Mouse (Mus musculus) CH12.LX (cell line): ENCODE measurements around the gene Fa2h. TPM values are rescaled to one million over a fixed set of nuclear protein-coding genes. Genes with fewer than 3 reads are reported as not detected.

Experiments
- DNase-seq: peaks from one replicate; pipeline ENCODE4 v3.0.0-alpha.2; 2013; ENCODE audit errors: extremely low read depth
- H3K27ac ChIP-seq: 2 replicates; pipeline ENCODE4 v1.5.1; 2012; ENCODE audit warnings: low read depth, mild to moderate bottlenecking, control low read depth, moderate library complexity; ENCODE audit not compliant: insufficient read depth
- H3K27me3 ChIP-seq: replicated peaks from 2 replicates; pipeline ENCODE3; 2012; ENCODE audit warnings: inconsistent platforms
- H3K36me3 ChIP-seq, 2 experiments: replicated peaks in 1 of 2; 2 replicates each; pipeline versions ENCODE3 to v1.6.1; 2012; ENCODE audit warnings: inconsistent platforms in 1 of 2, low read length in 1 of 2, mild to moderate bottlenecking in 1 of 2, mixed read lengths in 1 of 2, moderate library complexity in 1 of 2; ENCODE audit not compliant: control insufficient read depth in 1 of 2, insufficient read depth in 1 of 2
- H3K4me1 ChIP-seq, 2 experiments: 2 replicates each; pipeline ENCODE4 v1.6.1; 2012; ENCODE audit warnings: inconsistent platforms in 1 of 2, moderate library complexity in 1 of 2; ENCODE audit not compliant: insufficient read depth in 2 of 2, control insufficient read depth in 1 of 2
- H3K4me2 ChIP-seq: 2 replicates; pipeline ENCODE4 v1.6.1; 2012; ENCODE audit warnings: low read depth, mild to moderate bottlenecking, control low read depth; ENCODE audit not compliant: poor library complexity, insufficient read depth, severe bottlenecking
- H3K4me3 ChIP-seq, 3 experiments: fragments of 150-350 bp in 1 of 3; sonication (generic) in 1 of 3; replicated peaks in 1 of 3; 2 replicates each; pipeline versions ENCODE3 to v1.5.1; 2011 to 2012; ENCODE audit warnings: low read depth in 2 of 3, low read length in 2 of 3, mild to moderate bottlenecking in 2 of 3, moderate library complexity in 2 of 3, control low read depth in 1 of 3, improper control_type of control experiment in 1 of 3, inconsistent platforms in 1 of 3, mixed read lengths in 1 of 3; ENCODE audit not compliant: poor library complexity in 1 of 3
- H3K79me2 ChIP-seq: replicated peaks from 2 replicates; pipeline ENCODE4 v1.6.1; 2012; ENCODE audit warnings: mild to moderate bottlenecking, moderate library complexity; ENCODE audit not compliant: control insufficient read depth, poor library complexity, insufficient read depth, severe bottlenecking; ENCODE audit errors: extremely low read depth
- H3K9ac ChIP-seq: 2 replicates; pipeline ENCODE4 v1.6.1; 2012; ENCODE audit warnings: low read depth, mild to moderate bottlenecking, control low read depth, moderate library complexity; ENCODE audit not compliant: insufficient read depth
- H3K9me3 ChIP-seq: replicated peaks from 2 replicates; pipeline ENCODE3; 2012; ENCODE audit warnings: low read length, inconsistent platforms, mixed read lengths
- CHD1 ChIP-seq: IDR thresholded peaks from 2 replicates; pipeline ENCODE4 v1.6.1; 2012; ENCODE audit warnings: low read depth, low read length, improper control_type of control experiment, inconsistent platforms
- CHD2 ChIP-seq: IDR thresholded peaks from 2 replicates; pipeline ENCODE4 v1.6.1; 2011; ENCODE audit warnings: low read length, improper control_type of control experiment
- CTCF ChIP-seq, 2 experiments: IDR thresholded peaks in 1 of 2; conservative IDR thresholded peaks in 1 of 2; 2 replicates each; pipeline ENCODE4 v1.5.1; 2011 to 2012; ENCODE audit warnings: low read depth in 2 of 2, low read length in 2 of 2, improper control_type of control experiment in 1 of 2, inconsistent platforms in 1 of 2, mild to moderate bottlenecking in 1 of 2, moderate library complexity in 1 of 2
- EP300 ChIP-seq: IDR thresholded peaks from 2 replicates; pipeline ENCODE4 v1.6.1; 2011; ENCODE audit warnings: low read length, improper control_type of control experiment
- ETS1 ChIP-seq: conservative IDR thresholded peaks from 2 replicates; pipeline ENCODE4 v1.6.1; 2012; ENCODE audit warnings: low read depth, mild to moderate bottlenecking, inconsistent platforms, low read length, improper control_type of control experiment, moderate library complexity
- GABPA ChIP-seq: IDR thresholded peaks from 2 replicates; pipeline ENCODE4 v1.6.1; 2012; ENCODE audit warnings: low read depth, low read length, improper control_type of control experiment, inconsistent platforms; ENCODE audit not compliant: insufficient replicate concordance
- HCFC1 ChIP-seq: IDR thresholded peaks from 2 replicates; pipeline ENCODE4 v1.6.1; 2012; ENCODE audit warnings: low read depth, mild to moderate bottlenecking, inconsistent platforms, low read length, improper control_type of control experiment
- IRF4 ChIP-seq: IDR thresholded peaks from 2 replicates; pipeline ENCODE4 v1.6.1; 2014; ENCODE audit warnings: low read depth, mild to moderate bottlenecking, inconsistent platforms, low read length, improper control_type of control experiment
- JUN ChIP-seq: IDR thresholded peaks from 2 replicates; pipeline ENCODE4 v1.6.1; 2011; ENCODE audit warnings: low read depth, mild to moderate bottlenecking, low read length, improper control_type of control experiment, moderate library complexity; ENCODE audit not compliant: insufficient read depth
- JUND ChIP-seq: conservative IDR thresholded peaks from 2 replicates; pipeline ENCODE4 v1.6.1; 2011; ENCODE audit warnings: low read depth, low read length, improper control_type of control experiment
- KAT2A ChIP-seq: IDR thresholded peaks from 2 replicates; pipeline ENCODE4 v1.6.1; 2012; ENCODE audit warnings: low read length, improper control_type of control experiment, inconsistent platforms; ENCODE audit not compliant: insufficient replicate concordance
- MAFK ChIP-seq: IDR thresholded peaks from 2 replicates; pipeline ENCODE4 v1.6.1; 2011; ENCODE audit warnings: low read length, improper control_type of control experiment; ENCODE audit not compliant: insufficient replicate concordance
- MAX ChIP-seq: IDR thresholded peaks from 2 replicates; pipeline ENCODE4 v1.6.1; 2011; ENCODE audit warnings: low read length, improper control_type of control experiment
- MXI1 ChIP-seq: IDR thresholded peaks from 2 replicates; pipeline ENCODE4 v1.6.1; 2011; ENCODE audit warnings: mild to moderate bottlenecking, low read depth, low read length, improper control_type of control experiment
- NRF1 ChIP-seq: IDR thresholded peaks from 2 replicates; pipeline ENCODE4 v1.6.1; 2014; ENCODE audit warnings: low read depth, mild to moderate bottlenecking, inconsistent platforms, low read length, improper control_type of control experiment, moderate library complexity
- PAX5 ChIP-seq: IDR thresholded peaks from 2 replicates; pipeline ENCODE4 v1.6.1; 2012; ENCODE audit warnings: low read length, inconsistent platforms, mixed read lengths
- POLR2A ChIP-seq: IDR thresholded peaks from 2 replicates; pipeline ENCODE4 v1.6.1; 2011; ENCODE audit warnings: low read depth, mild to moderate bottlenecking, improper control_type of control experiment, low read length
- POLR2AphosphoS2 ChIP-seq: IDR thresholded peaks from 2 replicates; pipeline ENCODE4 v1.6.1; 2011; ENCODE audit warnings: low read depth, low read length, improper control_type of control experiment
- RAD21 ChIP-seq: IDR thresholded peaks from 2 replicates; pipeline ENCODE4 v1.6.1; 2011; ENCODE audit warnings: low read depth, mild to moderate bottlenecking, low read length, improper control_type of control experiment, moderate library complexity
- SIN3A ChIP-seq: IDR thresholded peaks from 2 replicates; pipeline ENCODE4 v1.6.1; 2012; ENCODE audit warnings: low read length, improper control_type of control experiment, inconsistent platforms
- SMC3 ChIP-seq: IDR thresholded peaks from 2 replicates; pipeline ENCODE4 v1.6.1; 2011; ENCODE audit warnings: low read depth, low read length, improper control_type of control experiment
- TBP ChIP-seq: conservative IDR thresholded peaks from 2 replicates; pipeline ENCODE4 v1.6.1; 2011; ENCODE audit warnings: low read depth, low read length, improper control_type of control experiment
- TCF12 ChIP-seq: IDR thresholded peaks from 2 replicates; pipeline ENCODE4 v1.6.1; 2014; ENCODE audit warnings: low read depth, mild to moderate bottlenecking, inconsistent platforms, low read length, improper control_type of control experiment
- USF2 ChIP-seq: conservative IDR thresholded peaks from 2 replicates; pipeline ENCODE4 v1.6.1; 2011; ENCODE audit warnings: low read depth, low read length, improper control_type of control experiment
- ZKSCAN1 ChIP-seq: IDR thresholded peaks from 2 replicates; pipeline ENCODE4 v1.6.1; 2012; ENCODE audit warnings: low read depth, inconsistent platforms, low read length, improper control_type of control experiment, borderline replicate concordance
- ZMIZ1 ChIP-seq: IDR thresholded peaks from 2 replicates; pipeline ENCODE4 v1.6.1; 2012; ENCODE audit warnings: low read depth, mild to moderate bottlenecking, inconsistent platforms, low read length, improper control_type of control experiment
- dilution Hi-C: fragments of 300-500 bp; cut with MboI; formaldehyde crosslinking; loops from 2 replicates; pipeline ENCODE4 v1.14.3; 2020; ENCODE audit warnings: low sequenced_read_pairs; ENCODE audit not compliant: extremely low pct_unique_long_range_greater_than_20kb, extremely low pct_ligation_motif_present
- in situ Hi-C: fragments of 300-500 bp; cut with MboI; formaldehyde crosslinking; loops from 3 replicates; pipeline ENCODE4 v1.14.3; 2019; ENCODE audit warnings: low sequenced_read_pairs, low pct_ligation_motif_present, low pct_unique_long_range_greater_than_20kb, mixed read lengths
- polyA plus RNA-seq: library from polyadenylated mRNA; unstranded; fragments of >175 nt; gene quantifications from 2 replicates; pipeline ENCODE4 v1.2.1, GENCODE M21; 2012; ENCODE audit warnings: low read depth; ENCODE audit not compliant: insufficient read length
- total RNA-seq, 2 experiments: library from RNA; depleted of rRNA; stranded (reverse); fragments of 300-350 nt in 1 of 2; fragments of >200 nt in 1 of 2; gene quantifications; 2 replicates each; pipeline ENCODE4 v1.2.3; 2012 to 2014

Fa2h gene
- total and polyA plus RNA-seq, 3 experiments: 0.08 TPM; not detected in 2

DNA sequence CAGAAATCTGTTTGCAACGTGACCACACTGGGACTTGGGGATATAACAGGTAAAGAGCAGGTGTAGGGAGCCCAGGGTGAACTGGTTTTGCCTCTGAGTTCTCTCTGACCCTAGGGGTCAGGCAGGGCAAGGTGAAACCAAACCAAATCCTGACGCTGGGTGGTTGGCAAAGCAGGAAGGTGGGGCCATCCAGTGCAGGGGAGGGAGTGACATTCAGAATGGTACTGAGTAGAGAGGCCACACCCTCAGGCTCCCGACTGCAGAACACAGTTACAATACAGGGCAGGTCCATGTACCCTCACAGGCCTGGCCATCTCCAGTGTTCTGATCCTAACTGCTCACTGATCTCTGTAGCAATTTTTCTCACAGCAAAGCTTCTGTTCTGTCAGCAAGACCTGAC is 2.4 kb downstream of the Fa2h start:
- H3K9me3 ChIP-seq: no peaks in the 10 kb centered on the region
- no peak overlapping the region for H3K27ac ChIP-seq
- dilution Hi-C loops: no loop called here
- in situ Hi-C loops: no loop called here
- H3K4me3 ChIP-seq: no peak overlapping the region
- H3K79me2 ChIP-seq: no peaks in the 10 kb centered on the region
- no peaks in the 10 kb centered on the region for H3K36me3 ChIP-seq
- no peak overlapping the region for H3K9ac ChIP-seq
- H3K4me2 ChIP-seq: no peak overlapping the region
- H3K4me1 ChIP-seq: peaks cover 3 to 6% of the 10 kb centered on the region in 2 experiments; a peak in 2 of 4 replicates
- no peak for DNase-seq
- peaks cover 94% of the 10 kb centered on the region for H3K27me3 ChIP-seq
- TF ChIP-seq MAFK (no peak), NRF1 (no peak), IRF4 (no peak), HCFC1 (no peak), POLR2A (no peak), EP300 (no peak), ETS1 (no peak), POLR2AphosphoS2 (no peak), JUN (no peak), ZKSCAN1 (no peak), MAX (no peak), GABPA (no peak), USF2 (no peak), SIN3A (no peak), SMC3 (no peak), CHD1 (no peak), CTCF (conservative IDR thresholded peaks at IDR 0.05 in 1 of 2, IDR thresholded peaks at IDR 0.05 in 1 of 2; ENCODE audit: low read depth in 2 of 2, low read length in 2 of 2) (no peak), RAD21 (no peak)

DNA sequence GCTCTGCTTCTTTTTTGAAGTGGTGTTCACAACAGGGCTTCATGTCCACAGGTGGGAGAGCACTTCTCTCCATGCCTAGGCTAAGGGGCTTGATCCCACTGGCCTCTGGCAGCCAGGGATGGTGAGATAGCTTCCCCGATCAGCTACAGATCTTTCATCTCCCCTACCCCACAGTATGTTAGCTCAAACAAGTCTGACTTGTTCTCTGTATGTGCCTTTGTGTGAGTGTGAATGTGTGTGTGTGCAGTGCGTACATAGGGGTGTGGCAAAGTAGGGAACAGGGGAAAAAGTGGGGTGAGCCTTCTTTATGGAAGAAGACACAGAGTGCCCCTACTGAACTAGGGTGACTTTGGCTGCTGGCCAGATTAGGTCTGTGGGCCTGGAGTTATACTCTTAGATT is 2.8 kb downstream of the Fa2h start:
- H3K4me2 ChIP-seq: no peak overlapping the region
- no peak overlapping the region for H3K4me3 ChIP-seq
- no peak overlapping the region for H3K9ac ChIP-seq
- in situ Hi-C loops: no loop called here
- H3K36me3 ChIP-seq: no peaks in the 10 kb centered on the region
- peaks cover 3 to 6% of the 10 kb centered on the region in 2 experiments; a peak in 2 of 4 replicates for H3K4me1 ChIP-seq
- DNase-seq: no peak
- no peak overlapping the region for H3K27ac ChIP-seq
- dilution Hi-C loops: no loop called here
- peaks cover 94% of the 10 kb centered on the region for H3K27me3 ChIP-seq
- no peaks in the 10 kb centered on the region for H3K79me2 ChIP-seq
- no peaks in the 10 kb centered on the region for H3K9me3 ChIP-seq
- TF ChIP-seq CHD2 (no peak), MAFK (no peak), ZMIZ1 (no peak), TBP (no peak), JUND (no peak), KAT2A (no peak), POLR2A (no peak), RAD21 (no peak), POLR2AphosphoS2 (no peak), NRF1 (no peak), ETS1 (no peak), PAX5 (no peak), JUN (no peak), MXI1 (no peak), GABPA (no peak), MAX (no peak), TCF12 (no peak)
